Mouse (Mus musculus): ENCODE data around the gene Csnk2a1.

GRCm38 (mm10) chr2:152327980-152328379 lies 101.3 kb downstream of the Csnk2a1 start:
- TF ChIP-seq CTCF (IDR thresholded peaks at IDR 0.05; ENCODE audit: low read depth): no peak
- TF ChIP-seq EP300 (IDR thresholded peaks at IDR 0.05; ENCODE audit: low read depth): no peak
